Comparison of ENCODE assay signal across 16 mouse cellular contexts in genomic region chr17:31983491-31983890, GRCm38 (mm10). TPM values are rescaled to one million over a fixed set of nuclear protein-coding genes. Genes with fewer than 3 reads are reported as not detected.
DNase-seq lines count a peak whose midpoint lies in the region; ATAC-seq and TF ChIP-seq lines count a peak whose summit lies in the region.
"Had no signal": no experiment of that assay in that cellular context is flagged by ENCODE, and none has a peak within 500 bp of the region (broad histone marks: within the 10 kb centered on the region; RNA-seq: fewer than 3 reads in every experiment).

No protein-coding gene starts in this region.

- peaks cover 15% of the 10 kb centered on the region for H3K4me1 ChIP-seq in hindbrain, embryonic 10.5 days (replicated peaks)
- no peaks in the 10 kb centered on the region for H3K4me1 ChIP-seq in hindbrain, embryonic 13.5 days (replicated peaks)
- peaks cover 7% of the 10 kb centered on the region; the same call in 1 of the 2 replicates for H3K4me1 ChIP-seq in lung, postnatal 0 days (ENCODE audit: insufficient read depth, low read depth, low read length)
- H3K4me1 ChIP-seq in stomach, postnatal 0 days (replicated peaks; ENCODE audit: control insufficient read depth, insufficient read depth), result no peaks in the 10 kb centered on the region
- H3K4me1 ChIP-seq: forebrain, embryonic 13.5 days; hindbrain, embryonic 12.5 days; liver, embryonic 12.5 days; neural tube, embryonic 13.5 days had no signal

- no peak for ATAC-seq in hindbrain, embryonic 13.5 days (ENCODE audit: low FRiP score)
- ATAC-seq in lung, postnatal 0 days, result no peak
- ATAC-seq in stomach, postnatal 0 days (ENCODE audit: low FRiP score, low TSS enrichment), result no peak
- ATAC-seq: CD4-positive, CD25-positive, alpha-beta regulatory T cell, adult 4 months; forebrain, embryonic 13.5 days; intestine, postnatal 0 days; liver, embryonic 12.5 days had no signal

- H3K36me3 ChIP-seq in hindbrain, embryonic 10.5 days, result no peaks in the 10 kb centered on the region
- no peaks in the 10 kb centered on the region for H3K36me3 ChIP-seq in hindbrain, embryonic 13.5 days
- H3K36me3 ChIP-seq in lung, postnatal 0 days (ENCODE audit: insufficient read depth, low read length), result no peaks in the 10 kb centered on the region
- no peaks in the 10 kb centered on the region for H3K36me3 ChIP-seq in stomach, postnatal 0 days (ENCODE audit: control insufficient read depth, insufficient read depth, low read length)
- H3K36me3 ChIP-seq: heart, embryonic 12.5 days; hindbrain, embryonic 12.5 days; liver, embryonic 12.5 days; neural tube, embryonic 13.5 days had no signal

- 24% methylated on average over 3 of the region's 3 CpGs for WGBS in hindbrain, embryonic 10.5 days
- WGBS in hindbrain, embryonic 13.5 days, result 30% methylated on average over 3 of the region's 3 CpGs
- 39% methylated on average over 3 of the region's 3 CpGs for WGBS in lung, postnatal 0 days
- WGBS in stomach, postnatal 0 days, result 47% methylated on average over 3 of the region's 3 CpGs

- H3K27me3 ChIP-seq in hindbrain, embryonic 10.5 days (ENCODE audit: insufficient read depth, poor library complexity, severe bottlenecking), result no peaks in the 10 kb centered on the region
- no peaks in the 10 kb centered on the region for H3K27me3 ChIP-seq in hindbrain, embryonic 13.5 days
- H3K27me3 ChIP-seq in lung, postnatal 0 days (replicated peaks; ENCODE audit: insufficient read depth, low read length), result no peaks in the 10 kb centered on the region
- H3K27me3 ChIP-seq in stomach, postnatal 0 days (ENCODE audit: control insufficient read depth, insufficient read depth, low read length), result no peaks in the 10 kb centered on the region
- H3K27me3 ChIP-seq: forebrain, embryonic 13.5 days; heart, embryonic 12.5 days; hindbrain, embryonic 12.5 days; liver, embryonic 12.5 days; neural tube, embryonic 13.5 days had no signal

- 0 out of 2 replicates have a peak overlapping the region, but pooled peaks have one; percentile 29 for H3K27ac ChIP-seq in hindbrain, embryonic 10.5 days
- no peak overlapping the region for H3K27ac ChIP-seq in hindbrain, embryonic 13.5 days
- H3K27ac ChIP-seq in lung, postnatal 0 days (ENCODE audit: low read length), result peak overlapping the region; percentile 83
- peak overlapping the region; percentile 30; the same call in 1 of the 2 replicates for H3K27ac ChIP-seq in stomach, postnatal 0 days (replicated peaks)
- H3K27ac ChIP-seq: forebrain, embryonic 13.5 days; hindbrain, embryonic 12.5 days; liver, embryonic 12.5 days; neural tube, embryonic 13.5 days had no signal

- H3K9me3 ChIP-seq in hindbrain, embryonic 10.5 days, result no peaks in the 10 kb centered on the region
- no peaks in the 10 kb centered on the region for H3K9me3 ChIP-seq in hindbrain, embryonic 13.5 days
- no peaks in the 10 kb centered on the region for H3K9me3 ChIP-seq in lung, postnatal 0 days (ENCODE audit: low read length)
- no peaks in the 10 kb centered on the region for H3K9me3 ChIP-seq in stomach, postnatal 0 days (ENCODE audit: control insufficient read depth, low read length)
- H3K9me3 ChIP-seq: forebrain, embryonic 13.5 days; heart, embryonic 12.5 days; hindbrain, embryonic 12.5 days; liver, embryonic 12.5 days; megakaryocyte, embryonic 14.5 days; neural tube, embryonic 13.5 days had no signal

- no peak overlapping the region for H3K9ac ChIP-seq in hindbrain, embryonic 13.5 days
- no peak overlapping the region for H3K9ac ChIP-seq in lung, postnatal 0 days (replicated peaks; ENCODE audit: low read depth)
- no peak overlapping the region for H3K9ac ChIP-seq in stomach, postnatal 0 days (ENCODE audit: low read length)
- H3K9ac ChIP-seq: forebrain, embryonic 13.5 days; heart, embryonic 12.5 days; hindbrain, embryonic 12.5 days; liver, embryonic 12.5 days; neural tube, embryonic 13.5 days had no signal

- H3K4me3 ChIP-seq in hindbrain, embryonic 10.5 days, result no peak overlapping the region
- H3K4me3 ChIP-seq in hindbrain, embryonic 13.5 days, result no peak overlapping the region
- H3K4me3 ChIP-seq in lung, postnatal 0 days (ENCODE audit: low read depth, low read length), result no peak overlapping the region
- H3K4me3 ChIP-seq in stomach, postnatal 0 days (ENCODE audit: low read depth, low read length), result no peak overlapping the region
- H3K4me3 ChIP-seq: forebrain, embryonic 13.5 days; heart, embryonic 12.5 days; hindbrain, embryonic 12.5 days; liver, embryonic 12.5 days; megakaryocyte, embryonic 14.5 days; neural tube, embryonic 13.5 days had no signal

- no peak overlapping the region for H3K4me2 ChIP-seq in hindbrain, embryonic 13.5 days
- H3K4me2 ChIP-seq in lung, postnatal 0 days (replicated peaks; ENCODE audit: low read depth, low read length), result no peak overlapping the region
- no peak overlapping the region for H3K4me2 ChIP-seq in stomach, postnatal 0 days (replicated peaks; ENCODE audit: low read depth)
- H3K4me2 ChIP-seq: forebrain, embryonic 13.5 days; heart, embryonic 12.5 days; hindbrain, embryonic 12.5 days; liver, embryonic 12.5 days; neural tube, embryonic 13.5 days had no signal

- peak; percentile 23 for DNase-seq in hindbrain, embryonic 10.5 days (ENCODE audit: low spot score)
- no peak for DNase-seq in lung, postnatal 0 days (ENCODE audit: low spot score)
- DNase-seq in lung, postnatal 14 days, result no peak
- peak; percentile 36 for DNase-seq in embryo, embryonic 11 days
- no peak for DNase-seq in stomach, postnatal 0 days (ENCODE audit: low spot score)
- DNase-seq in cerebellum, adult 9-10 months, result no peak
- DNase-seq: cerebellum, adult 9-11 months had no signal

- no peak for TF ChIP-seq EP300 in lung, postnatal 0 days (IDR thresholded peaks at IDR 0.05)
- no peak for TF ChIP-seq EP300 in stomach, postnatal 0 days (optimal IDR thresholded peaks at IDR 0.05)

- no peak for TF ChIP-seq CTCF in lung, postnatal 0 days (IDR thresholded peaks at IDR 0.05)
- TF ChIP-seq CTCF in stomach, postnatal 0 days (IDR thresholded peaks at IDR 0.05; ENCODE audit: low read depth), result no peak

RNA-seq across cellular contexts. Expression of gene Rrp1b, which starts 52.4 kb away (rescaled TPM):
- polyA plus RNA-seq in hindbrain, embryonic 10.5 days (2016; fragmentation: Nextera tagmentation; extraction: Ambion mirVana), result 73.4 and 99.0 TPM in 2 replicates
- polyA plus RNA-seq in hindbrain, embryonic 13.5 days (2015; fragmentation: Nextera tagmentation; extraction: Ambion mirVana), result 36.2 and 39.5 TPM in 2 replicates
- polyA plus RNA-seq in lung, postnatal 0 days (2015; fragmentation: Nextera tagmentation; extraction: Ambion mirVana), result 24.6 and 26.3 TPM in 2 replicates
- 18.6 and 19.2 TPM in 2 replicates for polyA plus RNA-seq in stomach, postnatal 0 days (2015; fragmentation: Nextera tagmentation; extraction: Ambion mirVana)

RNA-seq across cellular contexts. Expression of gene Hsf2bp, which starts 52.7 kb away (rescaled TPM):
- polyA plus RNA-seq in hindbrain, embryonic 10.5 days (2016; fragmentation: Nextera tagmentation; extraction: Ambion mirVana), result 0.30 and 0.37 TPM in 2 replicates
- 0.43 and 0.70 TPM in 2 replicates for polyA plus RNA-seq in hindbrain, embryonic 13.5 days (2015; fragmentation: Nextera tagmentation; extraction: Ambion mirVana)
- polyA plus RNA-seq in lung, postnatal 0 days (2015; fragmentation: Nextera tagmentation; extraction: Ambion mirVana), result 0.30 and 0.58 TPM in 2 replicates
- polyA plus RNA-seq in stomach, postnatal 0 days (2015; fragmentation: Nextera tagmentation; extraction: Ambion mirVana), result 0.41 and 0.52 TPM in 2 replicates

Comparison
In these comparisons a context has a peak if more than half of its experiments do, and no peak if none do; other contexts are left out.
1. DNase-seq: peak in hindbrain, embryonic 10.5 days (single experiment) and embryo, embryonic 11 days (single experiment); none in lung, postnatal 0 days (single experiment), lung, postnatal 14 days (single experiment), stomach, postnatal 0 days (single experiment) and cerebellum, adult 9-10 months (single experiment).